ENCODE assay signal across 8 mouse cellular contexts in the genomic region with DNA sequence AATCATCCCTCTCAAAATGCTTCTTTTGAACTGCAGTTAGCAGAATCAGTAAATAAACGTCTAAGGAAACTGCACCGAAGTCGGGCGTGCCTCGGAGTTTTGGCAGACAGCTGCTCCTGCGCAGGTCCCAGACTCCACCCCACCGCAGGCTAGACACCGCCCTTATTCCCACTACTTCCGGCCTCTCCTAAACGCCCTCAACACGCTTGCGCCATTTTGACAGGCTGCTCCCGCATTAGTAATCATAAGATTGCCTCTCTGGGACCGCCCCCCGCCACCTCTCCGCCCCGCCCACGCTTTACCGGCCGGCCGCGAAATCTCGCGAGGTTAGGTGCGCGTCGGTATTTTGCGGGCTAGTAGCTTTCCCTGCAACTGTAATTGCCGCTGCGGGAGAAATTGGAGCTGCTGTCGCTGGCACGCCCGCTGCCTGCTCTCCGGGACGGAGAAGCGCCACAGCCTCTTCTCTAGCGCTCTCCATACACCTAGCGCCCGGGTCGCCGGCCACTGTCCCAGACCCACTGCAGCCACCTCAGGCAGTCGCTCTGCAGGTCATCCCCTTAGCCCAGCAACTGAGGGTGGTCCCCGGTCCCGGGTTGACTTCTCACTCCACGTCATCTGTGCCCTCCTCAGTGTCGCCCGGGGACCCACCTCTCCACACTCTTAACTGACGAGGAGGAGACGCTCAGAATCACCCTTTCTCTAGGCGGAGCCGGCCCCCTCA. TPM values are rescaled to one million over a fixed set of nuclear protein-coding genes. Genes with fewer than 3 reads are reported as not detected.
DNase-seq lines count a peak whose midpoint lies in the region; ATAC-seq and TF ChIP-seq lines count a peak whose summit lies in the region.

A gene (plus strand): TSS at position 330 of the 721 bp plus-strand sequence.

- DNase-seq in Patski (ENCODE audit: low read depth, low spot score) = peak; percentile 37
- DNase-seq in cerebellum, postnatal 14 days = peak; percentile 93 to 95
- peak; percentile 89 to 91 for DNase-seq in frontal cortex, postnatal 14 days (ENCODE audit: low spot score in 2 of 2)
- DNase-seq in layer of hippocampus, postnatal 25 days (ENCODE audit: extremely low spot score in 1 of 2, low spot score in 1 of 2) = peak; percentile 80 to 81
- peak; percentile 96 for DNase-seq in lung, postnatal 25 days (ENCODE audit: low spot score)
- peak; percentile 87 for DNase-seq in retina, embryonic 14.5 days (ENCODE audit: low spot score)
- peak; percentile 96 for DNase-seq in thymus, postnatal 4 days

- 8% methylated on average over 51 of the region's 51 CpGs for WGBS in hindbrain, embryonic 13.5 days

- no peak for TF ChIP-seq CTCF in Patski (IDR thresholded peaks at IDR 0.05)

- peaks cover 22% of the 10 kb centered on the region for H3K27me3 ChIP-seq in Patski
- H3K27me3 ChIP-seq in hindbrain, embryonic 13.5 days = no peaks in the 10 kb centered on the region

- peak within 1 kb of the TSS; percentile 56 for H3K4me3 ChIP-seq in hindbrain, embryonic 13.5 days

- ATAC-seq in Patski = peak; percentile 93
- peak; percentile 100 for ATAC-seq in hindbrain, embryonic 13.5 days (ENCODE audit: low FRiP score)

- H3K9ac ChIP-seq in hindbrain, embryonic 13.5 days = peak within 1 kb of the TSS; percentile 73

- peak within 1 kb of the TSS; percentile 85 for H3K27ac ChIP-seq in hindbrain, embryonic 13.5 days

- POLR2A ChIA-PET in Patski (lab: Charles Lee) = no interaction called here

- peak within 1 kb of the TSS; percentile 57 for H3K4me2 ChIP-seq in hindbrain, embryonic 13.5 days

- in situ Hi-C loops in Patski (cut with MboI; ENCODE audit: low pct_unique_long_range_greater_than_20kb) = no loop called here

- CTCF ChIA-PET in Patski (lab: Charles Lee) = no interaction called here

- H3K4me1 ChIP-seq in hindbrain, embryonic 13.5 days (replicated peaks) = no peaks in the 10 kb centered on the region

- H3K9me3 ChIP-seq in hindbrain, embryonic 13.5 days = no peaks in the 10 kb centered on the region

- H3K36me3 ChIP-seq in hindbrain, embryonic 13.5 days = no peaks in the 10 kb centered on the region

RNA-seq across cellular contexts. Expression of the gene that starts here (rescaled TPM):
- polyA plus RNA-seq in Patski (2021) = 8.9 TPM
- polyA plus RNA-seq in hindbrain, embryonic 13.5 days (2015; fragmentation: Nextera tagmentation; extraction: Ambion mirVana) = 13.4 and 19.4 TPM in 2 replicates
- 10 to 100 TPM; 23.8 to 25.2 TPM for total RNA-seq in layer of hippocampus, postnatal 25 days (2021)

Comparison
In these comparisons a context has a peak if more than half of its experiments do, and no peak if none do; other contexts are left out.
1. Peak in every context shown above with its lines: DNase-seq, ATAC-seq, H3K4me3 ChIP-seq and H3K27ac ChIP-seq.
2. DNase-seq: peak in every context shown above with its lines; median percentile 96 in lung, postnatal 25 days; 96 in thymus, postnatal 4 days; 94 in cerebellum, postnatal 14 days; 90 in frontal cortex, postnatal 14 days; 87 in retina, embryonic 14.5 days; 80 in layer of hippocampus, postnatal 25 days; 37 in Patski.